Mouse (Mus musculus): ENCODE measurements around the gene Mdm1.

Gene Mdm1
- long read RNA-seq, experiment 1, partial matches to known transcripts: 2 of 4 reads
- long read RNA-seq, experiment 1, other reads (novel, unspliced or antisense): 0 of 4 reads
- long read RNA-seq, experiment 2, partial matches to known transcripts: 0 of 5 reads
- long read RNA-seq, experiment 2, other reads (novel, unspliced or antisense): 2 of 5 reads

DNA sequence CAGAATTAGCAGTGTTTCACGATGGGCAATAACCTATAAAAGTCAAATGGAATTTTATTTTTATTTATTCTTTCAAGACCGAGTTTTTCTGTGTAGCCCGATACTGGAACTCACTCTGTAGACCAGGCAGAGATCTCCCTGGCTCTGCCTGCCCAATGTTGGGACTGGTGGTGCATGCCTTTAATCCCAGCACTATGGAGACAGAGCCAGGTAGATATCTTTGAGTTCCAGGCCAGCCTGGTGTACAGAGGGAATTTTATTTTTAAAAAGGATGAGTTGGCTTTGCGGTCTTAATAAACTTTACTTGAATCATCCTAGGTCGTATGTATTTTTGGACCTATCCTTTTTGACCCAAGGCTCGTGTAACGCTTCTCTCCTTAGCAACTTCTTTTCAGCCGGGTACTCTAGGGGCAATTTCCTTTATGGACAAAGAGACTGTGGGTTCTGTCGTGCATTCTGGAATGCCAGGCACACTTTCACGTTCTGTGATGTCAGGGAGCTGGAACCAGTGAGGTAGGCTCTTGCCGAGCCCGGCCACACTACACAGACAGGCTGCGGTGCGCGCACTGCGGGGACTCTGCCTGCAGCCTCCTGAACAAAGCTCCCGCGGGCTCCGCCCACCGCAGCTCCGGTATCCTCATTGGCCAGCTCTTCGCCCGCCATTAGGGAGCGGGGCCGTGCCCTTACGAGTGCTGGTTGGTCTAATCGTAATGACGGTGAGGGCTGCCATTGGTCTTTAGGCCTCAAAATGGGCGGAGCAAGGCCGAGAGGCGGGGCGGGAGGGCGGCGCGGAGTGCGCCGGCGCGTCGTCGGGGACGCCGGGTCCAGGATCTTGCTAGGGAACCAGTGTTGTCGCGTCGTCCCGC lies at the start of gene Mdm1:
Mdm1 (plus strand) TSS at position 794 of the 866 bp plus-strand sequence.
- intact Hi-C loops (cut with DNase I): no loop called here

DNA sequence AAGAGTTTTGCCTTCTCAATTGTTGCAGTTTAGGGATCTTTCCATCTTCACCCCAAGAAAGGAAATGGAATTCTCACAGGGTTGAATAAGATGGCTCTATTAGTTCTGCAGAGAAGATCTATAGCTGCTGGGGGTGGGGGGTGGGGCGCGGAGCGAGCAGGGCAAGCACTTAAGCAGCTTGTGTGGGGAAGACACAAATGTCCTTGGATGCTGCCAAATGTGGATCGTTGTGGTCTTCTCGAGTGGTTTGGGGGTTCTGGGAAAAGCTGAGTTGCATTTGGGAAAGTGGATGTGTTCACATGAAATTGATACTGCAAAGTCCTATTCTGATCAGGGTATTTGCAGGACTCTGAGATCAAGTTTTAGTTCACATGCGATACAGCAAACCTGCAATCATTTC lies 48.9 kb upstream of the Mdm1 start:
- intact Hi-C loops (cut with DNase I): no loop called here

DNA sequence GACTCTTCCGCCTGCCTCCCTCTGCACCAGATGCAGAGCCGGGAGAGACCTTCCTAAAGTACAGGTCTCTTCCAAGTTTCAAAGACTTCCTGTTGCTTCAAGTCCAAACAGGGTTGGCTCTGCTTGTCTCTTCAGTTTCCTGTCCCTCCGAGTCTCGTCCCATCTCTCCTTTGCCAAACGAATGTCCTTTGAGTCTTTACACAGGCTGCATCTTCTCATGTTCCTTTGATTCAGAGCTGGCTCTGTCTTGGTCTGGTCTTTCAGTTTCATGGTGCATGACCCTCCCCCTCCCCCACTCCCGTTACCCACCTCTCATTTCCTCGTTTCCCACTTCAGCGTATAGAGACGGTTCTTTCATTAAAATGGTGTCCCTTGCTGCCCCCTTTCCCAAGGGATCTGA lies 47.9 kb upstream of the Mdm1 start:
- intact Hi-C loops (cut with DNase I): no loop called here

DNA sequence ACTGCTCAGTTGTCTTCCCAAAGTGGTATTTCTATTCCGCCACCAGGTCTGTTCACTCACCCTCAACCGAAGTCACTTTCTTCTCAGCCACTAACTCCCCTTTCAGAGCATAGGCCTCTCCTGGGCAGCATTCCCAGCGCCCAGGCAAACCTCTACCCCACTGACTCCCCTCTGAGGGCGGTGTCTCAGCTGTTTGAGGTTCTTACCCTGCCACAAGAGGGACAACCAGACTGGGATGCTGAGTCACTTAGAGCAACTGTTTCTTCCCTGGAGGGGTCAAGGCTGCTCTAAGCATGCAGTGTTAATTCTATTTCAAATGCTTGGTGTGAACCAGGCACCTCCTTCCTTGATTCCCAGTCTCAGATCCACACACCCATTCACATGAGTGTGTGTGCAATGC lies 46.8 kb upstream of the Mdm1 start:
- intact Hi-C loops (cut with DNase I): no loop called here

DNA sequence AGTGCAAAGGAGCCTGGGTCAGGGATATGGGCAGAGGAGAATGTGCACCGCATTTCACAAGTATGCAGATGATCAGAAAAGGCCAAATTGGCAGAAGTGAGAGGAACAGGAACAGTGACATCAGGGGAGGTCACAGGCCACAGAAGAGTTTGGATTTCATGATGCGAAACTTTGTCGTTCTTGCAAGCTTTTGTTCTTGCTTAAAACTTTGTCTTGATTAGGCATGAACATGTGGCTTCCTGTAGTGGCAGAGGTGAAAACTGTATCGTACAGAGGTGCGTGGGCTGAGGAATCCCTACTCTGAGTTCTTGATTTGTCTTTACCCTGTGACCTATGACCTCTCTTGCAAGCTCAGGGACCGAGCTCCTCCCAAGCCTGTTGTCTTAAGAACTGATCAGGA lies 45.4 kb upstream of the Mdm1 start:
- intact Hi-C loops (cut with DNase I): no loop called here

DNA sequence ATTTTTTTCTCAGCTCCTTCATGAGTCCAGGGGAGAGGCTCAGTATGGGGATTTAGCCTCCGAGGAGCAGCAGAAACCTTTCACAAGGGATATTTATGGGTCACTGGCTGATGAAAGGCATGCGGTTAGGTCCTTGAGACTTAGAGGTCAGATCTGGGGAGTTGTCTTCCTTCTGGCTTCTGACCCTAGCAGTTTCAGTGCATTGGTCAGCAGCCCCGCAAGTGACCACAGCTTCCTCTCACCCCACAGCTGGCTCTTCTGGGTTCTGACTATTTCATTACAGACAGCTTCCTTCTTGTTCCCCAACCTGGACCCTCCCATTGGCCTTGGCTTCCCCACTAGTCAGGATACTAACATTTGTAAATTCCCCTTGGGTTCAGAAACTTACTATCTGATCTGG lies 43.7 kb upstream of the Mdm1 start:
- intact Hi-C loops (cut with DNase I): no loop called here

DNA sequence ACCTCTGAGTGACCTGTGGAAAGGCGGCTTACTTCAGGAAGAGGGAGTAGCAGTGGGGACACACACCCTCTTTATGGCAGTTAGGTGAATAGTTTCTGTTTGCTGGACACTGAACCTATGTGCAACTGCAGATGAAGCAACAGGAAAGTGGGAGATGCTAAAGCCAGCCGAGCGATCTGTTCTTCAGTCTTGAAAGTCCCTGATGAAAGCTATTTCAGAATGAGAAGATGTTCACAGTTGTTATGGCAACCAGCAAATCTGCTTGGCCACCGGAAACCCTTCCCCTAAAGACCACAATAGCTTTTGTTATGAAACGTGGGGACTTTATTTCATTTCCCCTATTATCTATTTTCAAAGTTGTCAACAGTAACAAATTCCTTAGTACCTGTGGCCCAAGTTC lies 41.0 kb upstream of the Mdm1 start:
- intact Hi-C loops (cut with DNase I): no loop called here

DNA sequence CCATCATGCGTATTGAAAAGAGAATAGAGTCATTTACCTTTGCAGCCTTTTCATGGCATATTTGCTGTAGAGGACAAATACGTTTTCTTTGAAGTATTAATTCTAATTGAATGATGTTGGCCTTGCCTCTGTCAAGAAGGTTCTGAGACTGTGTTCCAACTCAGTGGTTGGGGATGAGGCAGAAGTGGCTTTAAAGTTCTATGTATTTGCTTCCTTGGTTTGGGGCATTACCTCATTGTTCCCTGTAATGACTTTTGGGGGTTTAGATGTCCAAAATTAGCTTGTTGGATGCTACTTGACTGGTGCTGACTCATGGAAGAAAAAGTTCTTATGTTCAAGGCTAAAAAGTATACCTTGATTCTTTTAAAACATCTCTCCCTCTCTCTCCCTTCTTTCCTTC lies 40.6 kb upstream of the Mdm1 start:
- intact Hi-C loops (cut with DNase I): no loop called here

DNA sequence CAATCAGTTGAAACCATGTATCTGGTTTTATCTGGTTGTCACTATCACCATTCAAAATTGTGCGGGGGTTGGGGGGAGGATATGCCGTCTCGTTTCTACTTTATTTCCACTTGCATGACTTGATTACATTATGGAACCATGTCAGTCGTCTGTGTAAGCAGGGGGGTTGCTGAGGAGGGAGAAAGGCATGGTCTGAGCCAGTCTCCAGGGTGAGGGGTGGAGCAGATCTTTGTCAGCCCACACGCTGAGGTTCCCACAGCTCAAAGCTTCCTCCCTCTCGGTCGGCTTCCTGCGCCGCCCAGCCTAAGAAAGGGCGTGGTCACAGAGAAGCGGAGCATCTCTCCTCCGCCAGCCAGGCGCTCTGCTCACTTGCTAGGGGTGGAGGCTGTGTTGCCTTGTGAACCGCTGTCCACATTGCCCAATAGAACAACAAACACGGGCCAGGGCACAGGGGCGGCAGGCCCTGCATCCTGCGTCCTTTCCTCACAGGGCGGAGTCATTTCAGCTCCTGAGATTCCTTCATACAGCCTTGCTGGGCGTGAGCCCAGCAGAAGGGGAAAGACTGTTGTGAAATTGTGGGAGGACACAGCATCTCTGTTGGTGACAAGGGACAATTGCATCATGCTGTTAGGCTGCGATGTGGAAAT lies 38.5 kb upstream of the Mdm1 start:
- intact Hi-C loops (cut with DNase I): no loop called here

DNA sequence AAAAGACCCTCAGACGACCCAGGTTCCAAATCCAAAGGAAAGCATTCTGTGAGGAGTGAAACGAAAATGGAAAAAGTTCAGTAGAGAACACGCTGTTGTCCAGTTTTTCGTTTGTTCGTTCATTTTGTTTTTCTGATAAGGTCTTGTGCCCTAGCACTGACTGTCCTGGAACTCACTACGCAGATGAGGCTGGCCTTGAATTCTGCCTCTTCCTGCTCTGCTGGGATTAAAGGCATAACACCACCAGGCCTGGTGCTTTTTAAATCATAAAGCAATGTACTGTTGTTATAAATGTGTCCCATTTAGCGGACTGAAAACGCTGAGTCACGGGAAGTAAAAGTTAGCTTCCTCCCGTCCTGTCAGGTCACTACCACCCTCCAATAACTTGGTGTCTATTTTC lies 37.7 kb upstream of the Mdm1 start:
- intact Hi-C loops (cut with DNase I): no loop called here

DNA sequence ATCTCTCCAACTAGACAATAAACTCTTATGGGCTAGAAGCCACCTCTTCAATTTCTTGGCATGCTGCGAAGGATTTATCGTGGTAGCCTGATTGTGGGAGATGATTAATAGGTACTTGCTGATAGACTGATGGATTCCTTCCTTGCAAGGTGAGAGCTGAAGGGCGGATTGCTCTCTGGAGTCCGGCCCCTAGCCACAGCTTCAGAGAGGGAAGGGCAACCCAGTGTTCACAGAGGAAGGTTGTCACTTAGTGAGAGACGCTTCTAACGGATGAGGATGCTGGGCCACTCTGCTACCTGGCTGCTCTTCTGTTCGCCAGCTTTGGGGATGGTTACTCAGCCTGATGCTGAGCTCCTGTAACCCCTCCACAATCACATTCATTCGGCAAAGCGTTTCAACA lies 34.6 kb upstream of the Mdm1 start:
- intact Hi-C loops (cut with DNase I): loop anchor here (1.0 to 5.0 kb wide), 3 partner anchors 54 to 315 kb away; partner anchors contain the start of gene Nup107

DNA sequence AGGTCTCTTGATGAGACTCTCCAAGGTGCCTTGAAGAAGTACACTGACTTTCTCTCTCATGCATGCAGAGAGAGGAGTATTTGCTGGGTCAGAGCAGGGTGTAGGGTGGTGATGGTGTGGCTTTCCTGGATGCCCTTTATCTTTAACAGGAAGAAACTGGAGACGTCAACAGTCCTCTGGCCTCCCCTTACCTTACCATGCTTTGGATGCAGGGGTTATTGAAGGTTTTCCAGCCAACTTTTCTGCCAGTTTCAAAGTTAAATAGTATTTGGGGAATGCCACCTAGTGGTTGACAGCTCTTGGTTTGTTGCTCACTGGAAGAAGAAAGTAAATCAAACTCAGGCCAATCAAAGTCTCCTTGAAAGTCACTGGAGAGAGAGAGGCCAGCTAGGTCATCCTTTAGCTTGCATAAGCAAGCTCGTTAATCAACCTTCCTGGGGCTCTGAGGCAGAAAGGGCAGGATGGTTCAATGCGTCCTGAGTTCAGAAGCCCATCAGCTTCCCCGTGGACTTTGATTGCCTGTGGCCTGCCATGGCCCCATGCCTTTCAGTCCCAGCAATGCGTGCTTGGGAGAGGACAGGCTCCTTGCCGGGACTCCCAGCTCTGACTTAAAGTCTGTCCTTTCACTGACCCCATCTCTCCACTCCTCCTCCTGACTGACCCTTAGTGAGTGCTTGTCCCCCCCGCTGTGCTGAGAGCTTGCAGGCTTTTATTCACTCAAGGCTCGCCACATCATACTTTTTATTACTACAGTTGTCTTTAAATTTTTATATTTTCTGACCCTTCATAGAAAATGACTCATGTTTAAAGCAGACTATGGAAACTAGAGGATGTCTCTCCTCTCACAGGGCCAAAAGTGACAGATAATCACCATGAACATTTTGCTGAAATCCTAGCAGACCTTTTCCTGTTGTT lies 31.3 kb upstream of the Mdm1 start:
- intact Hi-C loops (cut with DNase I): loop anchor here (5.0 kb wide), 1 partner anchor 73 kb away; no protein-coding TSS in a partner anchor

DNA sequence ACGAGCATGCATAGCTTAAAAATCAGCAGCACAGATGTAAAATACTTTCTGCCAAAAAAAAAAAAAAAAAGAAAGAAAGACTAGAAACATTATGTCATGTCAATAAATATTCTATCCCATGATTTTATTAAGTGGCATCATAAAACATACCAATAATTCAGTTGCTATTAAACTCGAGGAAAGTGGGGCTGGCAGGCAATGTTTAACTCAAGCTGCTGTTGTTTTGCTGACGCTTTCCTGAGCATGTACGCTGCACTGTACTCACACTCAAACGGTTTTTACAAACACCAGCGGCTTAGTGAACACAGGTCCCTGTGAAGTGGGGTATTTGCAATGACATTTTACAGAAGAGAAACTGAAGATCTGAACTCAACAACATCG lies 30.7 kb upstream of the Mdm1 start:
- intact Hi-C loops (cut with DNase I): loop anchor here (5.0 kb wide), 1 partner anchor 74 kb away; no protein-coding TSS in a partner anchor

DNA sequence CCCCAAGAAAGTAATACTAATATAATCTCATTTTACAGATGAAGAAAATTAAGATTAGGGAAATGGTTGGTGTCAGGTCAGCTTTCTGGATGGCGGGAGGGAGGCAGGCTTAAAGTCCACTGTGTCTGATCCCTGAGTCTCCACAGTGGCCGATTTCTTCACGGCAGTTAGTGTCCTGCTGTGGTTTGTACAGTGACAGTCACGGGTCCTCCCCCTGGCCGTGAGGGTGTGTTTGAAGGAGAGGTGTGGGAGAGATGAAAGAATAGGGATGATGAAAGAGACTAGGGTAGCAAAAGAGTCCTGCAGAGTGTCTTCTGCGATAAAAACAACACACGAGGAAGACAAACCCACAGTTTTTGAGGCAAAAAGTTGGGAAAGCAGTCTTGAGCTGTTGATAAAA lies 30.0 kb upstream of the Mdm1 start:
- intact Hi-C loops (cut with DNase I): loop anchor here (5.0 kb wide), 1 partner anchor 74 kb away; no protein-coding TSS in a partner anchor

DNA sequence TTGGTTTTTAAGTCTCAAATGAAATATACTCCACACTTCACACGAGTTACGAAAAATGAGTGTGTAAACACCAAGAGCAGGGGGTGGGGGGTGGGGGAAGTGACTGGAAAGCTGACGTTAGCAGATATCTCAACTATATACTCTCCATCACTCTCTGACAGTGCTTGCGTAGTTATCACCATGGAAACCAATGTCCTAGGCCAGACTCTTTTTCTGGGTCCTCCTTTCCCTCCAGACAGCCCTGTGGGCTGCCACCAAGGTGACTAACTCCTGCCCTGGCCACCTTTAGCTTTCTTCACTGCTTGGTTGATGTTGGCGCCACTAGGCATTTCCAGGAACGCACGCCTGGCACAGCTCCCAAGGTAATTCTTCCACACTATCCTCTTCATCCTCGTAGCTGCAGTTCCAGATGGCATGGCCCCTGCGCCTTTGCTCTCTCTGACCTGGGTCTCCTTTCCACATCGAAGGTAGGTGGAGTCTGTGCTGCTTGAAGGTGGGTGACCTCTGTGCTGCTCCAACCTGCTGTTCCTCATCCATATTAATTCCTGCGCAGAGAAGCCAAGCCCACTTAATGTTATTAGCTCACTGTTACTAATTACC lies 29.2 kb upstream of the Mdm1 start:
- intact Hi-C loops (cut with DNase I): loop anchor here (5.0 kb wide), 1 partner anchor 75 kb away; no protein-coding TSS in a partner anchor

DNA sequence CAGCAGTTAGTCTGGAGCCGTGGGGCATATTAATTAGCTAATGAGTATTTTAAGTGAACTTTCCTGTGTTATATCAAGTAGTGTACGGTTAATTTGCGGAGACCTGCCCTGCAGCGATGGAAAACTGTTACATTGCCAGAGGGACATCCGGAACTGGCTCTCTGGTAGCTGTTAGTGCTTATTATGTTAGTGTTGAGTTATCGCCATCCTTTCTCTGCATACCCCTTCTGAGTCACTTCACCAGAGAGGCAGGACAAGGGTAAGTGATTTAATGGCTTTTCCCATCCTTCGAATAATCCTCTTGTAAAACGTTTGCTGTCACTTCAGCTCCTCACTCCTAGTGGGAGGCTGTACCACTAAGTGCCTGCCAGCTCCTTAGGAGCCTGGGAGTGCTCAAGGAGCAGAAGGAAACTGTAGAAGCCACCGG lies 28.3 kb upstream of the Mdm1 start:
- intact Hi-C loops (cut with DNase I): loop anchor here (5.0 kb wide), 1 partner anchor 76 kb away; no protein-coding TSS in a partner anchor

DNA sequence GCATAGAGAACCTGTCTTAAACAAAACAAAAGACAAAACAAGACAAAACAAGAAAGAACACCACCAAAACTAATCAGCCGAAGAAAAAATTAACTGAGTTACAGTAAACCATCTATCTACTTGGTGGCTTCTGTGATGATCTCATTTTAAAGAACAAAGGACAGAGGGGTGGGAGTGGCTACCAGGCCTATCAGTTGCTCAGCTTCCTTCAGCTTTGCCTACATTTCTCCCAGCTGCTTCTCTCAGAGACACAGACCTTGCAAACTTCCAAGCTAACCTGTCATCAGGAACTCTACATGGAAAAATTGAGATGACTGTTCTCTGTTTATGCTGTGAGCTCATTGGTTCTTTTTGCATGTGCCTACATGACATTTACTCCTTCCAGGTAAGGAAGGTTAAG lies 27.3 kb upstream of the Mdm1 start:
- intact Hi-C loops (cut with DNase I): loop anchor here (5.0 kb wide), 1 partner anchor 77 kb away; no protein-coding TSS in a partner anchor

DNA sequence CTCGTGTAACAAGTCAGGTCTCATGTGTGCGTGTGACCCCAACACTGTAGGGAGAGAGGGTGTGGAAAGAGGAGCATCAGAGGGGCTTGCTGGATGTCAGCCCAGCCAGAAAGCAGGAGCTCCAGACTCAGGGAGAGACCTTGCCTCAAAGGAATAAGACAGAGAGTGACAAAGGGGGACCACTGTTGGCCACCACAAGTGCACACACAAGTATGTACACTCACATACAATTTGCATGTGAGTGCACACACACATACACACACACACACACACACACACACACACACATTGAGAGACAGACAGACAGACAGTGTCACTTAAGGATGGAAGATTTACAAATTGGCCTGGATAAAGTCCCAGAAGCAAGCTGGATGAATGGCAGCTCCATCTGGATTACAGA lies 25.2 kb upstream of the Mdm1 start:
- intact Hi-C loops (cut with DNase I): no loop called here

DNA sequence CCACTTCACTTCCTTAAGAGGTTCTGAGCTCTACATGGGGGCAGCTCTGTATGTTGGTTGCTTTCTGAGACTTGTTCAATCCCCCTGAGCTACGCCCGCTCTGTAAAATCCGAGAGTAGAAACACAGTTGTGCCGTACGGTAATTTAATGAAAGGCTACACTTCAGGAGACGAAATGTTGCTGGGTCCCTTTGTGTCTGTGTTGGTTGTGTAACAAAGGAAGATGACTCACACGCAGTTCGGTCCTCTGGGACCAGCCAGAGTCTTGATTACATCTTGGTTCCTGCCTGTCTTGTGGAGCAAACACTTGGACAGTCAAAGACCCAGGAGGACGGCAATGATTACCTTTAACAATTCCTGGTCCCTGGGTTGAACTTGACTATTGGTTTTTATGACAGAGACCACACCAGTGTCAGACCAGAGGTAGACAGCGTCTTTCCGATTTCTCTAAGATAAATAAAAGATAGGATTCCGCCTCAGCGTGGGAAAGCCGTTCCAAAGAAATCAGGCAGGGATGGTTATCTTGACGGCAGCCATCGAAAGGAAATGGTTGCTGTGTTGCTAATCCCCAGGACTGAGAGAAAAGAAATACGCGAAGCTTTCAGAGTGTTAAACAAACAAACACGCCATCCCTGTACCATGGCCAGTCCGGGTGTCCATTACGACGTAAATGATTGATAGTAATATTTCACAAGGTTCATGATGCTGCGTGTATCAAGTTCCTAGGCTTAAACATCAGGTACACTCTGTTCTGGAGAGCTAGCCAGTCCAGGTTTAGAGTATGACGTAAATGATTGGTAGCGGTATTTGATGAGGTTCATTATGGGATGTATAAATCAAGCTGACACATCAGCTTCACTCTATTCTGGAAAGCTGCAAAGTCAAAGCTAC lies 20.3 kb upstream of the Mdm1 start:
- intact Hi-C loops (cut with DNase I): no loop called here

DNA sequence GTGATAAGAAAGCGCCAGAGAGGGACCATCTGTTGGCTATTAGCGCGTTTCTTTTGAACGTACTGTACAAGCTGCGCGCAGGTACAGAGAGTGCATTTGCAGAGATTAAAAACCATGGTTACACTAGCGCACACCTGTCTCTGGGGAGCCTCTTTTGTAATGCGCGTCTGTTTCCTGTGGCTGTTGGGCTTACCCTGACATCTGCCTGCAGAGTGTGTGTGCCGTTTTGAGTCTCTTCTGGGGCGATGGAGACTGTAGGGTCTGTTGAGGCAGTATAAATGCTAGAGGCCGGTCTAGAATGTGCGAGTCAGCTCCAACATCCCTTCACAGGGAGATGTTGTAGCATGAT lies 19.7 kb upstream of the Mdm1 start:
- intact Hi-C loops (cut with DNase I): no loop called here
